ENCODE assay signal across 33 mouse cellular contexts in genomic region chr4:155458575-155458974, GRCm38 (mm10). TPM values are rescaled to one million over a fixed set of nuclear protein-coding genes. Genes with fewer than 3 reads are reported as not detected.
"Had no signal": no experiment of that assay in that cellular context is flagged by ENCODE, and none has a peak within 500 bp of the region (broad histone marks: within the 10 kb centered on the region; RNA-seq: fewer than 3 reads in every experiment).

No protein-coding gene starts in this region.

- H3K27ac ChIP-seq: left cerebral cortex, adult 2 months; limb, embryonic 10.5 days; limb, embryonic 12.5 days; limb, embryonic 13.5 days; limb, embryonic 15.5 days; liver, embryonic 12.5 days; liver, embryonic 13.5 days; liver, embryonic 14.5 days; liver, embryonic 15.5 days; lung, embryonic 15.5 days; macrophage; midbrain, embryonic 10.5 days; midbrain, embryonic 12.5 days; midbrain, embryonic 13.5 days; midbrain, embryonic 15.5 days; neural tube, embryonic 12.5 days had no signal

- H3K27me3 ChIP-seq: limb, embryonic 13.5 days; limb, embryonic 15.5 days; lung, embryonic 15.5 days; midbrain, embryonic 12.5 days; midbrain, embryonic 13.5 days; midbrain, embryonic 15.5 days; neural tube, embryonic 12.5 days had no signal

- ATAC-seq: liver, embryonic 12.5 days; liver, postnatal 0 days; lung, postnatal 0 days; midbrain, embryonic 13.5 days; midbrain, embryonic 15.5 days; midbrain, embryonic 16.5 days had no signal

- H3K4me3 ChIP-seq: left cerebral cortex, adult 2 months; limb, embryonic 10.5 days; limb, embryonic 12.5 days; limb, embryonic 13.5 days; limb, embryonic 15.5 days; liver, embryonic 12.5 days; liver, embryonic 13.5 days; liver, embryonic 15.5 days; lung, embryonic 15.5 days; megakaryocyte, embryonic 14.5 days; midbrain, embryonic 10.5 days; midbrain, embryonic 12.5 days; midbrain, embryonic 13.5 days; midbrain, embryonic 15.5 days; neural tube, embryonic 12.5 days had no signal

- H3K36me3 ChIP-seq: limb, embryonic 10.5 days; limb, embryonic 12.5 days; limb, embryonic 13.5 days; limb, embryonic 15.5 days; liver, embryonic 12.5 days; liver, embryonic 13.5 days; liver, embryonic 15.5 days; lung, embryonic 15.5 days; midbrain, embryonic 10.5 days; midbrain, embryonic 12.5 days; midbrain, embryonic 13.5 days; midbrain, embryonic 15.5 days; neural tube, embryonic 12.5 days had no signal

- DNase-seq: left cerebral cortex, postnatal 4 days; liver; liver, embryonic 13.5 days; liver, postnatal 0 days; lung, adult 18-20 months; lung, adult 2 months; lung, embryonic 14.5 days; lung, postnatal 10 days; lung, postnatal 14 days; lung, postnatal 36 days; lung, postnatal 4 days had no signal

- H3K4me1 ChIP-seq: limb, embryonic 10.5 days; limb, embryonic 12.5 days; limb, embryonic 13.5 days; limb, embryonic 15.5 days; liver, embryonic 12.5 days; liver, embryonic 13.5 days; liver, embryonic 15.5 days; lung, embryonic 15.5 days; midbrain, embryonic 10.5 days; midbrain, embryonic 12.5 days; midbrain, embryonic 13.5 days; midbrain, embryonic 15.5 days; neural tube, embryonic 12.5 days had no signal

- H3K9me3 ChIP-seq: limb, embryonic 10.5 days; limb, embryonic 12.5 days; limb, embryonic 13.5 days; limb, embryonic 15.5 days; liver, embryonic 12.5 days; liver, embryonic 13.5 days; liver, embryonic 15.5 days; lung, embryonic 15.5 days; megakaryocyte, embryonic 14.5 days; midbrain, embryonic 10.5 days; midbrain, embryonic 12.5 days; midbrain, embryonic 13.5 days; midbrain, embryonic 15.5 days; neural tube, embryonic 12.5 days had no signal

- H3K4me2 ChIP-seq: limb, embryonic 12.5 days; limb, embryonic 13.5 days; limb, embryonic 15.5 days; liver, embryonic 11.5 days; liver, embryonic 12.5 days; liver, embryonic 13.5 days; liver, embryonic 15.5 days; lung, embryonic 14.5 days; lung, embryonic 15.5 days; midbrain, embryonic 12.5 days; midbrain, embryonic 13.5 days; midbrain, embryonic 15.5 days; neural tube, embryonic 12.5 days had no signal

- H3K9ac ChIP-seq: limb, embryonic 12.5 days; limb, embryonic 13.5 days; limb, embryonic 15.5 days; liver, embryonic 12.5 days; liver, embryonic 13.5 days; liver, embryonic 14.5 days; liver, embryonic 15.5 days; liver, postnatal 0 days; lung, embryonic 14.5 days; lung, embryonic 15.5 days; midbrain, embryonic 12.5 days; midbrain, embryonic 13.5 days; midbrain, embryonic 15.5 days; neural tube, embryonic 12.5 days had no signal

RNA-seq across cellular contexts. Expression of gene Tmem52, which starts 10.3 kb away (rescaled TPM):
- polyA plus RNA-seq: limb, embryonic 10.5 days; limb, embryonic 11.5 days; limb, embryonic 12.5 days; limb, embryonic 13.5 days; liver, adult 2 months; liver, embryonic 11.5 days; liver, embryonic 12.5 days; liver, embryonic 13.5 days; liver, embryonic 14.5 days; lung, embryonic 14.5 days; macrophage; midbrain, embryonic 13.5 days; midbrain, embryonic 16.5 days; neural tube, embryonic 11.5 days; neural tube, embryonic 12.5 days had no signal
